Mouse (Mus musculus) testis, adult 2 months (tissue): ENCODE data around the gene Fopnl.

Source experiments
- CTCF ChIP-seq: fragments of 200-500 bp; IDR thresholded peaks from 2 replicates; pipeline ENCODE4 v1.5.1; 2012; ENCODE audit warnings: low read depth, mild to moderate bottlenecking, inconsistent platforms, low read length, moderate library complexity; ENCODE audit not compliant: control insufficient read depth, insufficient read depth, insufficient replicate concordance
- POLR2A ChIP-seq: fragments of 200-500 bp; IDR thresholded peaks from 2 replicates; pipeline ENCODE4 v1.6.1; 2012; ENCODE audit warnings: low read depth, mild to moderate bottlenecking, inconsistent platforms, low read length, moderate library complexity; ENCODE audit not compliant: control insufficient read depth

GRCm38 (mm10) chr16:14262410-14262809 lies 54.8 kb downstream of the Fopnl start:
- no peak for TF ChIP-seq CTCF
- TF ChIP-seq POLR2A, result no peak
